In genomic region chr4:134915223-134916050, GRCm38 (mm10) we compare ENCODE assay signal across 8 mouse cellular contexts. TPM values are rescaled to one million over a fixed set of nuclear protein-coding genes. Genes with fewer than 3 reads are reported as not detected.
A peak's percentile ranks its signal among the peaks of the same experiment; 100 is the strongest.
DNase-seq lines count a peak whose midpoint lies in the region; ATAC-seq and TF ChIP-seq lines count a peak whose summit lies in the region.

No protein-coding gene starts in this region.

- H3K4me3 ChIP-seq in gastrocnemius, adult 2 months = peak overlapping the region; percentile 93
- H3K4me3 ChIP-seq in limb, embryonic 11.5 days (ENCODE audit: low read depth, low read length) = peak overlapping the region; percentile 92
- peak overlapping the region; percentile 94 for H3K4me3 ChIP-seq in stomach, embryonic 14.5 days (ENCODE audit: low read depth, low read length)

- H3K27me3 ChIP-seq in limb, embryonic 11.5 days (ENCODE audit: control insufficient read depth, insufficient read depth, low read length) = no peaks in the 10 kb centered on the region
- H3K27me3 ChIP-seq in stomach, embryonic 14.5 days (ENCODE audit: control insufficient read depth, insufficient read depth, low read length) = no peaks in the 10 kb centered on the region

- 62% methylated on average over 14 of the region's 14 CpGs for WGBS in limb, embryonic 11.5 days
- 58% methylated on average over 14 of the region's 14 CpGs for WGBS in stomach, embryonic 14.5 days

- 0 out of 2 replicates have a peak, but pooled peaks cover 2% of the 10 kb centered on the region for H3K4me1 ChIP-seq in limb, embryonic 11.5 days (ENCODE audit: control insufficient read depth, insufficient read depth, low read length)
- H3K4me1 ChIP-seq in stomach, embryonic 14.5 days (ENCODE audit: control insufficient read depth, insufficient read depth, low read length) = peaks cover 11% of the 10 kb centered on the region; the same call in 1 of the 2 replicates

- peaks cover 3% of the 10 kb centered on the region; the same call in 1 of the 2 replicates for H3K36me3 ChIP-seq in limb, embryonic 11.5 days (ENCODE audit: control insufficient read depth, insufficient read depth, low read length)
- H3K36me3 ChIP-seq in stomach, embryonic 14.5 days (ENCODE audit: control insufficient read depth, insufficient read depth, low read length) = peaks cover 4% of the 10 kb centered on the region

- no peak overlapping the region for H3K9ac ChIP-seq in limb, embryonic 11.5 days (ENCODE audit: low read length)
- 0 out of 2 replicates have a peak overlapping the region, but pooled peaks have one; percentile 85 for H3K9ac ChIP-seq in stomach, embryonic 14.5 days (replicated peaks; ENCODE audit: low read depth, low read length)

- DNase-seq in gastrocnemius, adult 2 months = peak; percentile 49
- DNase-seq in gastrocnemius, postnatal 10 days = no peak
- DNase-seq in urinary bladder, postnatal 25 days (ENCODE audit: low spot score) = peak; percentile 19
- no peak for DNase-seq in urinary bladder, adult 2 months (ENCODE audit: low spot score)
- DNase-seq in limb, embryonic 11.5 days (ENCODE audit: low spot score) = peak; percentile 31
- no peak for DNase-seq in embryo, embryonic 9.5 days (ENCODE audit: extremely low spot score)
- DNase-seq in layer of hippocampus, postnatal 25 days (ENCODE audit: extremely low spot score in 1 of 2, low spot score in 1 of 2) = no peak

- H3K4me2 ChIP-seq in limb, embryonic 11.5 days (ENCODE audit: low read depth, severe bottlenecking) = peak overlapping the region; percentile 77
- peak overlapping the region; percentile 72 for H3K4me2 ChIP-seq in stomach, embryonic 14.5 days (replicated peaks; ENCODE audit: low read depth, low read length)

- no peak for ATAC-seq in limb, embryonic 11.5 days (ENCODE audit: insufficient number of reproducible peaks, low FRiP score, low TSS enrichment, low read depth)
- peak; percentile 18; the same call in 1 of the 2 replicates for ATAC-seq in stomach, embryonic 14.5 days (ENCODE audit: insufficient number of reproducible peaks, insufficient read depth, low FRiP score, low read depth)

- H3K27ac ChIP-seq in gastrocnemius, adult 2 months = peak overlapping the region; percentile 97
- H3K27ac ChIP-seq in limb, embryonic 11.5 days (replicated peaks; ENCODE audit: low read depth, low read length) = no peak overlapping the region
- H3K27ac ChIP-seq in stomach, embryonic 14.5 days (ENCODE audit: low read length) = no peak overlapping the region

- no peaks in the 10 kb centered on the region for H3K9me3 ChIP-seq in limb, embryonic 11.5 days (ENCODE audit: control insufficient read depth, low read length)
- no peaks in the 10 kb centered on the region for H3K9me3 ChIP-seq in stomach, embryonic 14.5 days (ENCODE audit: control insufficient read depth, low read depth, low read length)

- TF ChIP-seq CTCF in gastrocnemius, adult 2 months (IDR thresholded peaks at IDR 0.05) = no peak

- intact Hi-C loops in gastrocnemius, adult 2 months (cut with DNase I) = no loop called here

RNA-seq across cellular contexts. Expression of gene Tmem50a, which starts 0.6 kb away (rescaled TPM):
- 10 to 100 TPM; 27.8 to 30.9 TPM for total RNA-seq in gastrocnemius, adult 2 months (2021)
- total RNA-seq in gastrocnemius, postnatal 10 days (2021) = 10 to 100 TPM; 49.9 to 55.1 TPM
- 167 and 192 TPM in 2 replicates for polyA plus RNA-seq in urinary bladder, adult 2 months (2012; rRNA removed)
- polyA plus RNA-seq in limb, embryonic 11.5 days (2014; fragmentation: Nextera tagmentation; extraction: Ambion mirVana) = 145 and 154 TPM in 2 replicates
- polyA plus RNA-seq in stomach, embryonic 14.5 days (2014; fragmentation: Nextera tagmentation; extraction: Ambion mirVana) = 180 and 186 TPM in 2 replicates
- total RNA-seq in layer of hippocampus, postnatal 25 days (2021) = 100 to 1,000 TPM; 107 to 122 TPM

RNA-seq across cellular contexts. Expression of gene Rsrp1, which starts 8.0 kb away (rescaled TPM):
- total RNA-seq in gastrocnemius, adult 2 months (2021) = 100 to 1,000 TPM; 221 to 234 TPM
- 100 to 1,000 TPM in 1 of 2 experiments, 10 to 100 TPM in 1; 91.9 to 142 TPM for total RNA-seq in gastrocnemius, postnatal 10 days (2021)
- polyA plus RNA-seq in urinary bladder, adult 2 months (2012; rRNA removed) = 580 and 969 TPM in 2 replicates
- 345 and 367 TPM in 2 replicates for polyA plus RNA-seq in limb, embryonic 11.5 days (2014; fragmentation: Nextera tagmentation; extraction: Ambion mirVana)
- polyA plus RNA-seq in stomach, embryonic 14.5 days (2014; fragmentation: Nextera tagmentation; extraction: Ambion mirVana) = 506 and 565 TPM in 2 replicates
- total RNA-seq in layer of hippocampus, postnatal 25 days (2021) = 100 to 1,000 TPM; 264 to 283 TPM

RNA-seq across cellular contexts. Expression of gene Syf2, which starts 15.3 kb away (rescaled TPM):
- total RNA-seq in gastrocnemius, adult 2 months (2021) = 10 to 100 TPM; 39.5 to 40.9 TPM
- total RNA-seq in gastrocnemius, postnatal 10 days (2021) = 10 to 100 TPM; 43.5 to 43.7 TPM
- polyA plus RNA-seq in urinary bladder, adult 2 months (2012; rRNA removed) = 98.8 and 107 TPM in 2 replicates
- 69.8 and 75.6 TPM in 2 replicates for polyA plus RNA-seq in limb, embryonic 11.5 days (2014; fragmentation: Nextera tagmentation; extraction: Ambion mirVana)
- 67.7 and 71.7 TPM in 2 replicates for polyA plus RNA-seq in stomach, embryonic 14.5 days (2014; fragmentation: Nextera tagmentation; extraction: Ambion mirVana)
- 10 to 100 TPM; 50.7 to 55.3 TPM for total RNA-seq in layer of hippocampus, postnatal 25 days (2021)

RNA-seq across cellular contexts. Expression of gene Rhd, which starts 51.1 kb away (rescaled TPM):
- not detected for total RNA-seq in gastrocnemius, adult 2 months (2021)
- 1 to 10 TPM in 1 of 2 experiments, under 1 TPM in 1; 0.26 to 1.4 TPM for total RNA-seq in gastrocnemius, postnatal 10 days (2021)
- 0.15 and 0.48 TPM in 2 replicates for polyA plus RNA-seq in urinary bladder, adult 2 months (2012; rRNA removed)
- 12.6 and 14.8 TPM in 2 replicates for polyA plus RNA-seq in limb, embryonic 11.5 days (2014; fragmentation: Nextera tagmentation; extraction: Ambion mirVana)
- 1.2 and 1.6 TPM in 2 replicates for polyA plus RNA-seq in stomach, embryonic 14.5 days (2014; fragmentation: Nextera tagmentation; extraction: Ambion mirVana)
- not detected for total RNA-seq in layer of hippocampus, postnatal 25 days (2021)

Comparison
In these comparisons a context has a peak if more than half of its experiments do, and no peak if none do; other contexts are left out.
1. DNase-seq: peak in gastrocnemius, adult 2 months (single experiment), urinary bladder, postnatal 25 days (single experiment) and limb, embryonic 11.5 days (single experiment); none in gastrocnemius, postnatal 10 days (single experiment), urinary bladder, adult 2 months (single experiment), embryo, embryonic 9.5 days (single experiment) and layer of hippocampus, postnatal 25 days (0 of 2).
2. Peak in every context shown above with its lines, with median percentiles within 50 percentile points of each other: H3K4me3 ChIP-seq.